Mouse (Mus musculus) intestine, embryonic 16.5 days (tissue): Measurements from ENCODE around the gene Hbq1b. TPM values are rescaled to one million over a fixed set of nuclear protein-coding genes. Genes with fewer than 3 reads are reported as not detected.
"Not testable (repeated sequence)": the region's sequence is repeated elsewhere in the genome, so short reads cannot be mapped to it uniquely, and the experiment has no call there.

ENCODE experiments used
- ATAC-seq: fragments of 200-750 bp; cut with Nextera tagmentation; 2 replicates; pipeline ENCODE4 v1.8.0; 2017; ENCODE audit warnings: moderate TSS enrichment, moderate library complexity
- H3K27ac ChIP-seq: fragments of 300-500 bp; sonication (generic); 2 replicates; pipeline ENCODE4 v1.5.1; 2014; ENCODE audit warnings: mild to moderate bottlenecking, low read length
- H3K27me3 ChIP-seq: fragments of 300-500 bp; sonication (generic); replicated peaks from 2 replicates; pipeline ENCODE4 v1.6.1; 2014; ENCODE audit warnings: low read length, control low read depth, mixed read lengths; ENCODE audit not compliant: control insufficient read depth, insufficient read depth
- H3K36me3 ChIP-seq: fragments of 300-500 bp; sonication (generic); 2 replicates; pipeline ENCODE4 v1.6.1; 2014; ENCODE audit warnings: low read length, control low read depth; ENCODE audit not compliant: control insufficient read depth, insufficient read depth
- H3K4me1 ChIP-seq: fragments of 300-500 bp; sonication (generic); 2 replicates; pipeline ENCODE4 v1.6.1; 2014; ENCODE audit warnings: low read length, control low read depth, mixed read lengths; ENCODE audit not compliant: control insufficient read depth, insufficient read depth
- H3K4me2 ChIP-seq: fragments of 300-500 bp; sonication (generic); 2 replicates; pipeline ENCODE4 v1.6.1; 2014; ENCODE audit warnings: low read depth, low read length, control low read depth
- H3K4me3 ChIP-seq: fragments of 300-500 bp; sonication (generic); 2 replicates; pipeline ENCODE4 v1.5.1; 2014; ENCODE audit warnings: mild to moderate bottlenecking, low read length
- H3K9ac ChIP-seq: fragments of 300-500 bp; sonication (generic); 2 replicates; pipeline ENCODE4 v1.6.1; 2014; ENCODE audit warnings: low read depth, low read length
- H3K9me3 ChIP-seq: fragments of 300-500 bp; sonication (generic); 2 replicates; pipeline ENCODE4 v1.6.1; 2016; ENCODE audit warnings: low read length, control low read depth; ENCODE audit not compliant: control insufficient read depth
- WGBS: fragments of 180-500 bp; shearing (Covaris S2); extraction: QIAGEN DNeasy Blood & Tissue Kit; methylation state at CpG from one replicate; pipeline ENCODE4 v1.1.7; 2014; 5-methylcytosine and 5-hydroxymethylcytosine counted together
- polyA plus RNA-seq: library from polyadenylated mRNA; unstranded; fragments of >200 nt; fragmentation: Nextera tagmentation; extraction: Ambion mirVana; gene quantifications from 2 replicates; pipeline ENCODE4 v1.2.1, GENCODE M21; 2015

Hbq1b gene
- polyA plus RNA-seq, 1 experiment from 2014 or later, result 3.0 TPM

GRCm38 (mm10) chr11:32281416-32282144 is 5.2 kb upstream of the Hbq1b start:
- Histone ChIP-seq H3K36me3 (no peaks in the 10 kb centered on the region), H3K9me3 (no peaks in the 10 kb centered on the region), H3K9ac (no peak overlapping the region), H3K27me3 (peaks cover 25% of the 10 kb centered on the region), H3K4me3 (no peak overlapping the region), H3K27ac (no peak overlapping the region), H3K4me2 (no peak overlapping the region), H3K4me1 (no peaks in the 10 kb centered on the region)
- no peak for ATAC-seq
- 87% methylated on average over 1 of the region's 1 CpGs for WGBS

GRCm38 (mm10) chr11:32283091-32283777 is 3.5 kb upstream of the Hbq1b start, which contains the start of gene Hba-a1:
Gene Hba-a1 (plus strand): TSS chr11:32283511.
- H3K4me1 ChIP-seq, H3K9ac ChIP-seq, H3K9me3 ChIP-seq, H3K4me2 ChIP-seq, H3K4me3 ChIP-seq, H3K36me3 ChIP-seq, H3K27ac ChIP-seq: not testable (repeated sequence)
- H3K27me3 ChIP-seq, result peaks cover 19% of the 10 kb centered on the region
- ATAC-seq, result peak; percentile 68
- 36% methylated on average over 1 of the region's 5 CpGs for WGBS

- not testable (repeated sequence) for ATAC-seq, H3K27ac ChIP-seq, H3K9me3 ChIP-seq, H3K27me3 ChIP-seq, H3K9ac ChIP-seq, H3K4me1 ChIP-seq, H3K4me3 ChIP-seq, H3K36me3 ChIP-seq, H3K4me2 ChIP-seq
- 54% methylated on average over 2 of the region's 2 CpGs for WGBS
Measured at GRCm38 (mm10) chr11:32284582-32284981, 2.2 kb upstream of the Hbq1b start.

GRCm38 (mm10) chr11:32285031-32285775 is 1.6 kb upstream of the Hbq1b start:
- no peaks in the 10 kb centered on the region for H3K36me3 ChIP-seq
- no peak overlapping the region for H3K9ac ChIP-seq
- no peaks in the 10 kb centered on the region for H3K4me1 ChIP-seq
- ATAC-seq, result peak; percentile 68
- WGBS, result 88% methylated on average over 7 of the region's 7 CpGs
- peaks cover 4% of the 10 kb centered on the region for H3K27me3 ChIP-seq
- no peaks in the 10 kb centered on the region for H3K9me3 ChIP-seq
- no peak overlapping the region for H3K4me3 ChIP-seq
- H3K4me2 ChIP-seq, result no peak overlapping the region
- no peak overlapping the region for H3K27ac ChIP-seq

GRCm38 (mm10) chr11:32285887-32286286 is 878 bp upstream of the Hbq1b start:
- H3K27ac ChIP-seq, H3K4me3 ChIP-seq, H3K27me3 ChIP-seq, H3K36me3 ChIP-seq, H3K9ac ChIP-seq, H3K9me3 ChIP-seq, H3K4me1 ChIP-seq, ATAC-seq, H3K4me2 ChIP-seq: not testable (repeated sequence)

- H3K27me3 ChIP-seq, result peaks cover 4% of the 10 kb centered on the region
- no peaks in the 10 kb centered on the region for H3K9me3 ChIP-seq
- H3K4me2 ChIP-seq, result no peak overlapping the region
- 63% methylated on average over 9 of the region's 9 CpGs for WGBS
- no peak overlapping the region for H3K27ac ChIP-seq
- no peak overlapping the region for H3K9ac ChIP-seq
- H3K4me1 ChIP-seq, result no peaks in the 10 kb centered on the region
- no peaks in the 10 kb centered on the region for H3K36me3 ChIP-seq
- no peak for ATAC-seq
- no peak overlapping the region for H3K4me3 ChIP-seq
Measured at GRCm38 (mm10) chr11:32287493-32287825, 694 bp downstream of the Hbq1b start.

- 83% methylated on average over 4 of the region's 4 CpGs for WGBS
Measured at GRCm38 (mm10) chr11:32292819-32293218, 6.1 kb downstream of the Hbq1b start.

GRCm38 (mm10) chr11:32293479-32293878 is 6.7 kb downstream of the Hbq1b start:
- H3K4me2 ChIP-seq, H3K36me3 ChIP-seq, H3K27ac ChIP-seq, H3K27me3 ChIP-seq, H3K9me3 ChIP-seq, ATAC-seq, H3K9ac ChIP-seq, H3K4me1 ChIP-seq, H3K4me3 ChIP-seq: not testable (repeated sequence)
- 51% methylated on average over 3 of the region's 3 CpGs for WGBS

More at GRCm38 (mm10) chr11:32292819-32293218, 6.1 kb downstream of the Hbq1b start:
- ATAC-seq, H3K27me3 ChIP-seq, H3K4me3 ChIP-seq, H3K4me2 ChIP-seq, H3K9me3 ChIP-seq, H3K9ac ChIP-seq, H3K27ac ChIP-seq, H3K36me3 ChIP-seq, H3K4me1 ChIP-seq: not testable (repeated sequence)

GRCm38 (mm10) chr11:32296203-32296602 is 9.4 kb downstream of the Hbq1b start, which contains the start of gene Hba-a2:
Gene Hba-a2 (plus strand): TSS chr11:32296489.
- ATAC-seq, result peak; percentile 69
- H3K9me3 ChIP-seq, H3K4me3 ChIP-seq, H3K4me1 ChIP-seq, H3K36me3 ChIP-seq, H3K4me2 ChIP-seq, H3K9ac ChIP-seq, H3K27me3 ChIP-seq, H3K27ac ChIP-seq: not testable (repeated sequence)
- no CpG with 5 or more reads among the region's 4 CpGs for WGBS
